Mouse (Mus musculus) thymus, adult 2 months (tissue): Measurements from ENCODE around the gene Stk16. TPM values are rescaled to one million over a fixed set of nuclear protein-coding genes. Genes with fewer than 3 reads are reported as not detected.
"Not testable (repeated sequence)": the region's sequence is repeated elsewhere in the genome, so short reads cannot be mapped to it uniquely, and the experiment has no call there.

Source experiments
- DNase-seq: peaks from one replicate; pipeline ENCODE4 v3.0.0; 2021
- H3K27ac ChIP-seq: fragments of 200-500 bp; 2 replicates; pipeline ENCODE4 v1.5.1; 2012; ENCODE audit warnings: low read length, control low read depth; ENCODE audit not compliant: control insufficient read depth, insufficient read depth
- H3K27me3 ChIP-seq: fragments of 200-500 bp; 2 replicates; pipeline ENCODE4 v1.6.1; 2012; ENCODE audit warnings: mild to moderate bottlenecking, low read length, moderate library complexity, mixed read lengths; ENCODE audit not compliant: control insufficient read depth, insufficient read depth
- H3K36me3 ChIP-seq: fragments of 200-500 bp; 2 replicates; pipeline ENCODE4 v1.6.1; 2012; ENCODE audit warnings: mild to moderate bottlenecking, low read length, moderate library complexity; ENCODE audit not compliant: control insufficient read depth, insufficient read depth
- H3K4me1 ChIP-seq: fragments of 200-500 bp; replicated peaks from 2 replicates; pipeline ENCODE4 v1.6.1; 2012; ENCODE audit warnings: low read length; ENCODE audit not compliant: control insufficient read depth, insufficient read depth
- H3K4me3 ChIP-seq: fragments of 200-500 bp; 2 replicates; pipeline ENCODE4 v1.5.1; 2012; ENCODE audit warnings: mild to moderate bottlenecking, low read length, control low read depth, moderate library complexity; ENCODE audit not compliant: control insufficient read depth, insufficient read depth
- CTCF ChIP-seq: fragments of 200-500 bp; IDR thresholded peaks from 2 replicates; pipeline ENCODE4 v1.5.1; 2012; ENCODE audit warnings: mild to moderate bottlenecking, control low read depth, low read length, moderate library complexity, borderline replicate concordance; ENCODE audit not compliant: control insufficient read depth, poor library complexity, insufficient read depth; ENCODE audit errors: extremely low read depth
- POLR2A ChIP-seq: fragments of 200-500 bp; IDR thresholded peaks from 2 replicates; pipeline ENCODE4 v1.6.1; 2012; ENCODE audit warnings: mild to moderate bottlenecking, low read length, control low read depth, moderate library complexity; ENCODE audit not compliant: control insufficient read depth, poor library complexity, insufficient read depth; ENCODE audit errors: extremely low read depth
- WGBS: fragments of 180-500 bp; shearing (Covaris S2); methylation state at CpG from one replicate; pipeline ENCODE4 v1.1.7; 2018; 5-methylcytosine and 5-hydroxymethylcytosine counted together
- polyA plus RNA-seq: library from polyadenylated mRNA; depleted of rRNA; stranded (reverse); fragments of >200 nt; gene quantifications from 2 replicates; pipeline ENCODE4 v1.2.3, GENCODE M21; 2012

The Stk16 gene
- polyA plus RNA-seq, 1 experiment, result 340 TPM

- Histone ChIP-seq H3K4me3 (no peak within 1 kb of the TSS), H3K4me1 (peaks cover 3% of the 10 kb centered on the region)
- WGBS, result 88% methylated on average over 5 of the region's 5 CpGs
Observed at GRCm38 (mm10) chr1:75231664-75232152, 21.1 kb downstream of the Stk16 start, which contains the start of gene A630095N17Rik. TSS of gene A630095N17Rik (minus strand) at chr1:75232102.

DNA sequence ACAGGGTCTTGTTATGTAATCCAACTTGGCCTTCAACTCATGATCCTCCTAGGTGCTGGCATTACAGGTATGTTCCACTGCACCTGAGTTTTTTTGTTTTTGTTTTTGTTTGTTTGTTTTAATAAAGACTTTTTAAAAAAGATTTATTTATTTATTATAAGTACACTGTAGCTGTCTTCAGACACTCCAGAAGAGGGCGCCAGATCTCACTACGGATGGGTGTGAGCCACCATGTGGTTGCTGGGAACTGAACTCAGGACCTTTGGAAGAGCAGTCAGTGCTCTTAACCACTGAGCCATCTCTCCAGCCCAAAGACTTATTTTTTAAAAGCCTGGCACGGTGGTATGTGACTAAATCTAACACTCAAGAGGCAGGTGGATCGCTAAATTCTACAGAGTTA is 21.9 kb downstream of the Stk16 start:
- not testable (repeated sequence) for H3K4me3 ChIP-seq, H3K27me3 ChIP-seq, H3K4me1 ChIP-seq, H3K36me3 ChIP-seq, H3K27ac ChIP-seq, DNase-seq
- 85% methylated on average over 4 of the region's 4 CpGs for WGBS

More at GRCm38 (mm10) chr1:75231664-75232152, 21.1 kb downstream of the Stk16 start, which contains the start of gene A630095N17Rik:
- no peaks in the 10 kb centered on the region for H3K36me3 ChIP-seq
- no peaks in the 10 kb centered on the region for H3K27me3 ChIP-seq
- no peak for DNase-seq
- no peak for TF ChIP-seq POLR2A
- no peak for TF ChIP-seq CTCF
- H3K27ac ChIP-seq, result no peak within 1 kb of the TSS

DNA sequence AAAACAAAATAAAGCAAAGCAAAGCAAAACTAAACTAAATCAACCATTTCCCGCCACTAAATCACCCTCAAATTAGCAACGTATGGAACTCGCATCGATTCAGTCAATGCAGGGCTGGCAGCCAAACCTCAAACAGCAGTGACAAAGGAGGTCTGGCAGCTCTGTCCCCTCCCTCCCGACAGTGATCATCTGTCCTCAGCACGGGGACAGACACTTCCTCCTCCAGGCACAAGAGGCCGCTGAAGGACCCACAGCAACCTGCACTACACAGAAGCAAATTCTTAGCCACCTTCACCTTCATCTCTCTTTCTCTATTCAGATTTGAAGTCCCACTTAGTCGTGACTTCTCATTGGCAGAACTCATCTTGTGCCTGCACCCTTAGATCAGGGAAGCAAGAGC is 24.0 kb downstream of the Stk16 start:
- Histone ChIP-seq H3K4me3 (no peak overlapping the region), H3K4me1 (peaks cover 6% of the 10 kb centered on the region), H3K27ac (no peak overlapping the region), H3K36me3 (no peaks in the 10 kb centered on the region), H3K27me3 (no peaks in the 10 kb centered on the region)
- TF ChIP-seq POLR2A, result no peak
- TF ChIP-seq CTCF, result peak; percentile 60; the same call in 1 of the 2 replicates
- under 1% methylated on average over 8 of the region's 8 CpGs for WGBS
- peak; percentile 78 for DNase-seq

- WGBS, result 2% methylated on average over 64 of the region's 64 CpGs
- Histone ChIP-seq H3K27me3 (no peaks in the 10 kb centered on the region), H3K4me1 (peaks cover 6% of the 10 kb centered on the region), H3K27ac (peak within 1 kb of the TSS; percentile 63; the same call in 1 of the 2 replicates), H3K4me3 (peak within 1 kb of the TSS; percentile 74), H3K36me3 (no peaks in the 10 kb centered on the region)
- TF ChIP-seq POLR2A, result no peak
- DNase-seq, result peak; percentile 70
Observed at GRCm38 (mm10) chr1:75236117-75237050, 25.7 kb downstream of the Stk16 start, which contains the start of gene Dnajb2. TSS of gene Dnajb2 (plus strand) at chr1:75236406.

DNA sequence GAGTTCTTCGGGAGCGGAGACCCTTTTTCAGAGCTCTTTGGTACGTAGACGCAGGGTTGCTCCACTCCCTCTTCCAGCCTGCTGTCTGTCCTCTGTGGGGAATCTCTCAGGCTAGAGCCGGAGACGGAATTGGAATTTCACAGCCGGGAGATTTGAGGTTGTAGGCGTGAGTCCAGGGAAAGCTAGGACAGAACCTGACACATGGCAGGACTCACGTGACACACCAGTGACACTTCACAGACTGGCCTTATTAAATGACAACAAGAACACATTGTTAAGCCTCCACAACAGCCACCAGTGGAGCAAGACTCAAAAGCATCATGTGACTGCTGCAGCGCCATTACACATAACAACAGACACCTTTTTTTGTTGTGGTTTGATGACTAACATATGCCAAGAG is 29.0 kb downstream of the Stk16 start:
- H3K4me1 ChIP-seq, result peaks cover 6% of the 10 kb centered on the region
- TF ChIP-seq POLR2A (no peak), CTCF (no peak)
- no peaks in the 10 kb centered on the region for H3K27me3 ChIP-seq
- no peak for DNase-seq
- H3K27ac ChIP-seq, result no peak overlapping the region
- H3K36me3 ChIP-seq, result no peaks in the 10 kb centered on the region
- WGBS, result 93% methylated on average over 10 of the region's 10 CpGs
- H3K4me3 ChIP-seq, result no peak overlapping the region

GRCm38 (mm10) chr1:75243411-75243810 is 32.8 kb downstream of the Stk16 start:
- TF ChIP-seq POLR2A, result no peak
- TF ChIP-seq CTCF, result no peak
- no peak for DNase-seq
- Histone ChIP-seq H3K27ac (no peak overlapping the region), H3K36me3 (no peaks in the 10 kb centered on the region), H3K4me1 (peaks cover 6% of the 10 kb centered on the region), H3K4me3 (no peak overlapping the region), H3K27me3 (no peaks in the 10 kb centered on the region)
- 97% methylated on average over 14 of the region's 14 CpGs for WGBS
